Mouse (Mus musculus): ENCODE measurements at regions not wholly inside any gene's neighbourhood (a gene's known extent, or its start where the extent isn't known, plus 50 kb on each side); places are given as distances from the start of the nearest gene placed in this dataset.

DNA sequence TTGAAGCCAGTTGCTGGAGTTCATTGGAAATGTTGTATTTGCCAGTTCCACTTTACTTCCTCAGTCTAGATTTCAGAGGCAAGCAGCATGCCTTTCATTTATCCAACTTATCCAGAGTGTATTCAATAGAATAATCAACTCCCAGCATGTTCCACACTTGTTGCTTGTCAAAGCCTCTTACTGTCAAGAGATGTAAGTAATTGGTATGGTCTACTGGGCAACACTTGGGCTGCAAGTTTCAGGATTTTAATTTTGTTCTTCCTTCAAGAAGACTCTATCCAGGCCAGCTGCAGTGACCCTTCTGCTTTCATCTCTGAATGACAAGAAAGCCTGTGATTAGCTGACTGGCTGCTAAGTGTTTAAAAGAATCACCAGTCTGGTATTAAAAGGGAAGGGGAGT is 3131.6 kb upstream of the Lrrc6 start:
- DNase-seq (ENCODE audit: extremely low spot score in 1 of 2, low spot score in 1 of 2): no peak

DNA sequence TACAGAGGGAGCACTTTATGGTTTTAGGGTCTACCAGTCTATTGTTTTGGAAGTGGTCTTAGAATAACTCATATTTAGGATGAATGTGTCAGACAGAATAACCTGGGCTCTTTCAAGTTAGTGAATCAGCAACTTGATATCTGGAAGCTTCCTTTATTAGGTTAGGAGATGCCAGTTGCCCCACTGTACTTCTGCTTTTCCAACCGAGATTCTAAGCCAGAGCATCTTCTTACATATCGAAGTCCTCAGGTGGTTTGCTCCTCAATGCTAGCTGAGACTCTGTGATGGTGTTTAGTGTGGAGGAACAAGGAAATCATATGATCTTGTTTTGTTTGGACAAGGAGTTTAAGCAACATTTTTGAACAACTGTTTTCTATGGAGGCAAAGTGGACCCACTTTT is 3117.3 kb upstream of the Lrrc6 start:
- no peak for DNase-seq (ENCODE audit: extremely low spot score in 1 of 2, low spot score in 1 of 2)

DNA sequence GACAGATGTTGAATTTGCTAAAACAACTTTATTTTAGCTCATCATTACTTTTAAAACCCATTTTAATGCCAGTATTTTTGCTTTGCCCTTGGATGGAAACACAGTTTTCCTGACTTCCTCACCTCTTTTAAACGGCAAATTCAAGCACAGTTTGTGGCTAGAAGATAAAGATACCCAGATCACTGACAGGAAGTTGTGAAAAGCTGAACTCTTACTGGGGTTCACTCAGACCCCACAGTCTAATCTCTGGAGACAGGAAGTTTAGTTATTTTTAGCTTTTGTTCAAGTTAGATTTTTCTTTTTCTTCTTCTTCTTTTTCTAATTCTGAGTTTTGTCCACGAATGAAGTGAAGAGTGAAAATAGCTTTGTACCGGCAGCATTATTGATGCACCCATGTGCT is 3113.3 kb upstream of the Lrrc6 start:
- DNase-seq (ENCODE audit: extremely low spot score in 1 of 2, low spot score in 1 of 2): no peak

DNA sequence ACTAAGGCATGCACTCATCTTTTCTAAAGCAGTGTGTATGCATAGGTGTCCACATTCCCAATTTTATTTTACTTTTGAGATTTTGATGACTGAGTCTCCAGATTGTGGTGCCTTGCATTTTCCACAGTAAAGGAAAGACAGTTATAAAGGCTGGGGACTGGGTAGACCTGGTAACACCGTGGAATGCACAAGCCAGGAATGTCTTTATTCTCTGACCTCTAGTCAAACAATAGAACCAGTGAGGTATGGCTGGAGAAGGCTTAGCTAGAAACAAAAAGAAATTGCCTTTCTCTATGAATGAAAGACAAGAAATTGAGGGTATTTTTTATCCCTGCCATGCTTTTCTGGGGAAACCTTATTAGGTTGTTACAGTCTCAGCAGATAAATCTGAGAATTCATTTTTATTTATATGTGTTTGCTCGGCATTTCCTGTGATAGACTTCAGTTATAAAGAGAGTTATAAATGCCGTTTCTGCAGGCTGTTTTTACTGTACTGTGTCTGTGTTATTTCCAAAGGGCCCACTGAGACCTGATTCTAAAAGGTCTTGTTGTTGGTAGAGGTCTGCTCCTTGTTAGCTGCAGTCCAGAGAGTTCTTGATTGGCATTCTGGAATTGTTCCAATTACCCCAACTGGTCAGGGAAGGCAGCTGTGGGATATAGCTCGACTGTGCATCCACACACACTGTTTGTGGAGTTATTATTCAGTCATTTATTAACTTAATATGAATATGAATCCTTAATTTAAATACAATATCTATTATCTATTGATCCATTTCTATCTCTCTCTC is 3090.7 kb upstream of the Lrrc6 start:
- no peak for DNase-seq (ENCODE audit: extremely low spot score in 1 of 2, low spot score in 1 of 2)

DNA sequence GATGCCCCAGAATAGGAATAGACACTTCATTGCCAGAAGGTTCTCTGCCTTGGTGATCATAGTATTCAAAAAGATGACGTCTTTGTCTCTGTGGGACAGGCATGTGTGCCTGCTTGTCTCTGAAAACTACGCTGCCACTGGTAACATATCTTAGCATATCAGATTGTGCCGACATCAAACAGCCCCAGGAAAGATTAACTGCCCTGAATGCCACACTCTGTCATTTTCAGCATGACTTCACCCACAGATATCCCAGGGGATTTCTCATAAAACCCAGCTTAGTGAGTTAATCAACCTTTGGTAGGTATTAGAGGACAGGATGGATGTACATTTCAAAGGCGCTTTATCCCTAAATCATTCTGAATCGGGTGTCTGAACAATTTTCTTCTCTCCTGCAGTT is 3087.4 kb upstream of the Lrrc6 start:
- DNase-seq (ENCODE audit: extremely low spot score in 1 of 2, low spot score in 1 of 2): no peak

DNA sequence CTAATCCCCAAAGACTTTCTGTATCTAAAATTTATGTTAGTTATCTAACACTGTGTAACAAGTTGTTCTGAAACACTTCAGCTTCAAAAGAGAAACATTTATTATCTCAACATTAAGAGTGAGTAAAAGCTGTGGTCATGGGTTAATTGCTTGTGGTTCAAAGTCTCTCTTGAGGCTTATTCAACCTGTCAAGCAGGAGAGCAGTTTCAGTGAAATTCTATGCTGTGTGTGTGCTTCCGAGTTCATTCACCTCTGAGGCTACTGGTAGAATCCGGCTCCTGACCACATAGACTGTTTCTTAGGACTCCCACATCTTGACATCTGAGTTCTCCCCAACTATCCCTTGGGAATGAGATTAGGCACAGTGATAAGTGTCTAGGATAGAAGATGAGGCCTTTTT is 3076.0 kb upstream of the Lrrc6 start:
- no peak for DNase-seq (ENCODE audit: extremely low spot score in 1 of 2, low spot score in 1 of 2)

DNA sequence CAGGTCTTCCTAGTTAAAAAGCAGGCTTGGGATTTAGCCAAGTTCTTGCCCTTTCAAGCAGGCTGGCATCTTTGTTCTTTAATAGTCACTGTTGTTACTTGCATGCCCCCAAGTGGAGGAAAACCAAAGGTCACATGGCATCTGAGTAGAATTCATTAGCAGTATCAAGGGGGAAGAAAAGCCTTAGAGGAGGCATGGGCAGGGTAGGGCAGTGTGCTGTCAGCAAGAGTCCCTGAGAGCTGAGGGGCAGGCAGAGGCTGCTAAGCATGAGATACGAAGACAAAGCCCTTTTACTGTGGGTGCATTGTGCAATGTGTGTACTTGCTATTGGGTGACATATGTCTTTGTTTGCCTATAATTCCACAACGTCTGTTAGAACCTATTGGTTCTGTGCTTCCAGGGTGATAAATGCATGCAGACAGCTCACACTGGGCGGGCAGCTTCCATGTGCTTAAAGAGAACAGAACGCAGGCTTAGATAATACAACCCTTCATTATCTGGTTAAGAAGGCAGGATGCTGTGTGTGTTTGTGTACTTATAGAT is 3075.0 kb upstream of the Lrrc6 start:
- DNase-seq (ENCODE audit: extremely low spot score in 1 of 2, low spot score in 1 of 2): peak in 1 of 2 experiments; percentile 8

DNA sequence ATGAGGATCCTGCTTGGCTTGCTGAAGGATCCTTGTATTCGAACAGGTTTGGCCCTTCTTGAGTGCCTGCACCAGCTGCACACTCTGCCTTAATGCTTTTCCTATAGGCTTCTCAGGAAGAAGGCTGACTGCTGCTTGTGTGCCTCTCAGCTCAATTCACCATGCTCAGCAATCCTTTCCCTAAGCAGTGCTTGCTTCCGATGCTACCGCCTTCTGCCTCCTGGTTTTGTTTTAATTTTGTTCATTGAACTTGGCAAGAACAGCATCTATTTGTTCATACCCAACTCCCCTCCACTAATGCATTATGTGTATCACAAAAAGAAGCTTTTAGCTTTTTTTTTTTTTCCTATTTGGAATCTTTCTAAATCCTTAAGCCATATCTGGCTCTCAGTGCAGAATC is 3053.5 kb upstream of the Lrrc6 start:
- DNase-seq (ENCODE audit: extremely low spot score in 1 of 2, low spot score in 1 of 2): no peak

DNA sequence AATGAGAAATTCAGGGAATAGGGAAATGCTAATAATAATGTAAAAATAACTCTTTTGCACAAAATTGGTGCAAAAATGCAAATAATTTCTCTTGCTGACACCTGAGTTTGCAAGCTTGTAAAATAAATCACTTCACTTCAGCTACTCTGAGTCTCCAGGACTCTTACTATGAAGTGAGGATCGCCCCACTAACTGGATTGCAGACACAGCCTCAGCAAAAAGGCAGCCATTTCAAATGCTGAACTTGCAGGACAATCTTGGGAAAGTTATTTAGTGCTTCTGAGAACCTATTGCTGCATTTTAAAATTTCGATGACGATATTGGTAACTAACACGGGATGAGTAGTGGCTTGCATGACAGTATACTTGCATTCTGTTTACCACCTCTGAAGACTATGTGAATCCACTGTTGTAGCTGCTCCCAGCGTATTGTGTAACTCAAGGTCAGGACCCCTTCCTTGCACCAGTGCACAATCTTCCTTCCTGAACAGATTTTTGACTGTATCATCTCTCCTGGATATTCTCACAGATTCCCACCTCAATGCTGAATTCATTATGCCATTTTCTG is 3051.4 kb upstream of the Lrrc6 start:
- no peak for DNase-seq (ENCODE audit: extremely low spot score in 1 of 2, low spot score in 1 of 2)

DNA sequence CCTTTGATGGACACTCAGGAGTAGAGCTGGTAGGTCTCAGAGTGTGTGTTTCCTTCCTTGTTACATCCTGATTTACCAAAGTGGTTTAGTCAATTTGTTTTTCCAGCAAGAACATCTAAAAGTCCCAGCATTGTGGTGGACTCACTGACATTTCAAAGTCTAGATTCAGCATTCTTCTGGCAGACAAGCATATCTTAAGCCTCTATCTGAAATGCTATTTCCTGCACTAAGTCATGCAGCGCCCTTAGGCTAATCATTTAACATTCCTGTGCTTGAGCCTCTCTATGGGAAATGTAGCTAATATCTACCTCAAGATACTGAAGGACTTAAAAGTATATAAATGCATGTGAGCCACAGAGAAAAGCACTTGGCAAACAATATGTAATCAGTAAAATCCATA is 3050.3 kb upstream of the Lrrc6 start:
- DNase-seq (ENCODE audit: extremely low spot score in 1 of 2, low spot score in 1 of 2): no peak

DNA sequence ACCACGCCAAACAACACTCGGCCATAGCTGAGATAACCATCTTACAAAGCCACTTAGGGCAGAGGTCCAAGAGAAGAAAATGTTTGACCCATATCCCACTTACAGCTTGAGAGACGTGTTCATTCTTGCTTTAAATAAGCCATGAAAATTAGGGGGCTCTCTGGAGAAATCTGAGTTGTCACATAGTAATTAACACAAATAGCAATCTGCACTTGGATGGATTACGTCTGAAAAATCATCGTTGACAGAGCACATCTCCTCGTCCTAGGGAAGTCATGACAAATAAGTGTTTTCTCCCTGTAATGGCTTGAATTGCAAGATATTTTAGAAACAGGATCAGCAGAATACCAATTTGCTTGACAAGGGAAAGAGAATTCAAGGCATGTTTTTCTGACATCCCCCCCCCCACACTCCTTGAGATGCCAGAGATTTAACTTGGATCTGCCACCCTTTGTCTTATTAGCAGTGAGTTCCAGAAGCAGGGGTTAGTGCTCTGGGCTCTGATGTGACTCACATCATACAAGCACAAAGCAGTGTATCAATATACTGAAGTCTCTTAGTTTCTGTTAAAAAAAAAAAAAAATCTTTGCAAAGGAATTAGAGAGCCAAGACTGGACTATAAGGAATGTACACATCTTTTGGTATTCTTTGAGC is 3025.9 kb upstream of the Lrrc6 start:
- no peak for DNase-seq (ENCODE audit: extremely low spot score in 1 of 2, low spot score in 1 of 2)

DNA sequence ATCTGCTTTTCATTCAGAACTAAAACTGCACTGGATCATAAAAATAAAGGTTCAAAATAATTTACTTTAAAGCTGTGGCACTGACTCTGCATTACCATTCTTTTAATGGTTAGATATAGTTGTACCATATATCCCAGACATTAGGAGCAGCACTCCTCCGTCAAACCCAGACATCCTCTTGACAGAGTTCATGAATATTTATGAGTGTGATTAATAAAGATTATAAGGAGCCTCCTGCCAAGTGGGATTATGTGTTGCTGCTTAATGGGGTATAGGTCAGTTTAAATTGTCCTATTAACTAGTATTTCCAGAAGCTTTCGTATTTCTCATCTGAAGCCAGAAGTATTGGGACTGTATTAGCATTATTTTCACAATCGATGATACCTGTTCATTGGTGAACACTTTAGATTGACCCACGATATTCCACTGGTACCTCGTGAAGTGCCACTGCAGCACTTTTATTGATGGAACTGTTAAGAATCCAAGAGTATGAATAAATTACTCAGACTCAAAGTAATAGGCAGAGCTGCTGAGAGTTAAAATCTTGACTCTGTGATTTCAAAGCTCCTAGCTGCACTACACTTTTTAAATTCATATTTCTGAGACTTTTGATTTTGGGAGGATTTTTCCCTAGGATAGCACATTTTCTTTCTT is 2983.8 kb upstream of the Lrrc6 start:
- no peak for DNase-seq (ENCODE audit: extremely low spot score in 1 of 2, low spot score in 1 of 2)

DNA sequence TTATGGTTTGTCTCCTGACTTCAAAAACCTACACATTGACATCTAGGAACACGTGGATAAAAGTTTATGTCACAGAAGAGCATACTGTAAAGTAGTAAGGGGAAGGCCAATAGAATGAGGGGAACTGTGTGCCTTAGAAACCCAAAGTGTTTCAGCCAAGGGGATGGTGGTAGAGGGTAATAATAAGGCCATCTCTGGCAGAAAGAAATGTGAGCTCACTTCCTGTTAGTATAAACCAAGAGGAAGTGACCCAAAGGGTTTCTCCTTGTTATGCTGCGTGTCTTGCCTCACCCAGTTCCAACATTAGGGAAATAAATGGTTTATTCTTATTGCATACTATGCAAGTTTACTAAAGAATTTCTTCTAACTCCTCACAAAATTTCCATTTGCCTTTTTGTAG is 2982.4 kb upstream of the Lrrc6 start:
- no peak for DNase-seq (ENCODE audit: extremely low spot score in 1 of 2, low spot score in 1 of 2)

DNA sequence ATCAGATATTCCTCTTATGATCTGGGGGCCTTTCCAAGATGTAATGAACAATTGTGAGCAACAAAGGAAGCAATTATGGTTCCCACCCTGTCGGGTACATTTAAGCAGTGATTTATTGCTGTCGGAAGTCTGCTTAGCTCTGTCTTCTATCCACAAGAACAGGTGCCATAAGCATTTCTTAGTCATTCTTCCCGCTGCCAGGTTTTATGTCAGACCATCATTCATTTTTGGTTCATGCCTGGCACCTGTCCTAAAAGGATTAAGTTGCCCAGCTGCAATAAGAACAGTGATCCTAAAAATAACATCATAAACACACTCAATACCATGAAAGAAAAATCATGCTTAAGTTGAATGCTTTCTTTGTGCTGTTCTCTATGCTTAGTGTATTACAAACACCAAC is 2980.4 kb upstream of the Lrrc6 start:
- no peak for DNase-seq (ENCODE audit: extremely low spot score in 1 of 2, low spot score in 1 of 2)

DNA sequence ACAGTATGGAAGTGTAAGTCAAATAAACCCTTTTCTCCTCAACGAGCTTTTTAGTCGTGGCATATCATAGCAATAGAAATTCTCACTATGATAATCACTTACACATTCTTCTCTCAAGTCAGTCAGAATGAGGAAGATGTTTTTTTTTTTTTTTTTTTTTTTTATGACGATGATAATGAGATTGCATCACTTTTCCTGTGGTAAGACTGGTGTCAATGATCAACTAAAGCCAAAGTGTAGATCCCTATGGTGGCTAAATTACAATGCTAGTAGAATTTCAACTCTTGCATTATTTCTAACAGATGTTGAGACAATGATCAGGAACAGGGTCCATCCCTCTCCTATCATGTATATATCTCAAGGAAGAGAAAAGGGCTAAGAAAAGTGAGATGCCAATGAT is 2976.3 kb upstream of the Lrrc6 start:
- no peak for DNase-seq (ENCODE audit: extremely low spot score in 1 of 2, low spot score in 1 of 2)

DNA sequence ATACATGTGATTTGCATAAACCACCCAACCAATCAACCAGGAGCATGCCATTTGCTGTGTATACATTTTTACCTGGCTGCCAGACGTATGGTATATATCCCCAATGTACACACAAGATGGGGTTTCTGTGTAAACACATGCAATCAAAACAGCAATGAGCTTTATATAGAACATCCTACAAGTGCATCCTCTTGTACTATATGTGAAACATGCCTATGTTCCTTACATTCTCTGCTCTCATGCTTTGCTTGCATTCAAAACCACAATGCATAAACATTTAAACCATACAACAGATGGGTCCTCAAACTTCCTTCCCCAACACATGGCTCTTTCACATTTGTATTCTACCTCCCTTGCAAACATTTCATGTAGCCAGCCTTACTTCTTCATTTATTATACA is 2968.9 kb upstream of the Lrrc6 start:
- no peak for DNase-seq (ENCODE audit: extremely low spot score in 1 of 2, low spot score in 1 of 2)

DNA sequence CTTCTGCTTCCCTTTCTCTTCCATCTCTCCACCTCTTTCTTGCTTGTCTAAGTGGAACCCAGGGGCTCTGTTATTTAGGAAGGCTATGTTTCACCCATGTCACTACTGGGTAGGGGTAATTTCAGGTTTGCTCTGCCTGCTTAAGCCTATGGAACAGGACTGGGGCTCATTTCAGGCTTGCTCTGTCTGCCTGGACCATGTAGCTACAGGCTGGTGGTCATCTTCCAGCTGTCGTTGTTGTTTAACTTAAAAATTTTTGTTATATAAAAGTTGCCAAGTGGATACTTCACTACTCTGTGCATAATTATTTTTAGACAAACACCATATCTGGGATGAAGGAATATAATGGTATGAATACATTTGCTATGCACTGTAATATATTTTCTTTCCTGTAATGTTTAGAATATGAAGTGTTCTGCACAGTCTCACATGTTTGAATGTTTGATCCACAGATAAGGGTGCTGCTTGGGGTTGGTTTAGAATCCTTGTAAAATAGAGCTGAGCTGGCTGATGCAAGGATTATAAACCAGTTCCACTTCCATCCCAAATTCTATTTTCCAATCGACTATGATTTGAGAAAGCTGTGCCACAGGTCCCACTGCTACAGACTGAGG is 2960.0 kb upstream of the Lrrc6 start:
- DNase-seq (ENCODE audit: extremely low spot score in 1 of 2, low spot score in 1 of 2): no peak

DNA sequence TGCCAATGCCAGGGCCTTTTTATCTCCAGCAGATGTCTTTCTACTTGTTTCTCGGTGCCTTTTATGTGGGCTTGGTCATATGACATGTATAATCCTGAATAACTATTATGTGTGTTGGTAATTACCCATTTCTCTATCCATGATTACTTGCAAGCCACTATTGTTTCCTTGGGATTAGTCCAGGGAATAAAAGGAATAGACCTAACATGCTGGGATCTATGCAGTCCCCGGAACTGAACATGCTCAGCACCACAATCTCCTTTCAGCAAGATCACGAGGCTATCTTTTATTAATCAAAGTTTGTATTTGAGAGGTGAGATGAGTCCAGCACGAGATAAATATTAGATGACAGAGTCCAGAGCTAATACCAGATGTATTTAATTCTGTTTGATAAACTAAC is 2956.8 kb upstream of the Lrrc6 start:
- DNase-seq (ENCODE audit: extremely low spot score in 1 of 2, low spot score in 1 of 2): no peak

DNA sequence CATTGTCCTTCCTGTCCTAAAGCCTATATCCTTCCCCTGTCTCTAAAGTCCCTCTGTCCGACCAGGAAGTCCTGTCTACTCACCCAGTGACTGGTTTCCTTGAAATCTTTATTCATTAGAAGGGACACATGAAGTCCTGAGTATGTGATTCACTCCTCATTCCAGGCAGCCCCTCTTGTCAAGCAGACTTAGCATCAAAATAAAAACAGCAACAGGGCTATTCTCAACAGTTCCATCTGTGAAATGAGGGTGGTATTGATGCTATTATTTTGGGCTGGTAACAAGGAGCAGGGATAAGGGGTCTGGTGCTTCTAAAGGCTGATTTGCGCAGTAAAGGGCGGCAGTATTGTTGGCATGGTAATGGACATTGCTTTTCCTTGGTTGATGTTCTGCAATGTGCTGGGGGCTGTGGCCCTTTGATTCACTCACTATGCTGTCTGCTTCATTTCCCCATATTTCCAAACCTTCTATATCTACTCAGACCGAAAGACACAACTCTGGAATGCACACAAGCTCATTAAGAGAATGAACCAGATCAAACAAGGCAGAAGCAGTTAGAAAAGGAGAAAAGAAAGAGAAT is 2955.6 kb upstream of the Lrrc6 start:
- DNase-seq (ENCODE audit: extremely low spot score in 1 of 2, low spot score in 1 of 2): no peak

DNA sequence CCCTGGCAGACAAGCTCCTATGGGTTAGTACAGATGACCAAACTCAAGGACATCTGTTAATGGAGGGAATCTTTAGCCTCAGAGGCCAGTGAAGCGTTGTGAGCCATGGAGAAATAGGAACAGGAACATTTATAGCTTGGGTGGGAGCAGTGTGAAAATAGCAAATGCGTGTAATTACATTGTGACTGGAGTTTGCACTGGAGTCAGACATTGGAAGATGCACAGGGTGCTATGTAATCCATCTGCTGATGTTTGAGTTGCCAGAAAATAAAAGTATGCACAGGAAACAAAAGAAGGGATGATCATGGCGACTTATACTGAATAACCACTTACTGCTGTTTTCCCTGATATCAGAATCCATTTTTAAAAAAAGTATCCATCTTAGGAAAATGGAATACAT is 2940.3 kb upstream of the Lrrc6 start:
- no peak for DNase-seq (ENCODE audit: extremely low spot score in 1 of 2, low spot score in 1 of 2)

Data from layer of hippocampus, postnatal 25 days (tissue).